Mouse (Mus musculus) spleen, postnatal 14 days (tissue): ENCODE results near the gene Notum.

ENCODE experiments used
- DNase-seq, 2 experiments: peaks; one replicate each; pipeline ENCODE4 v3.0.0; 2021 to 2022; ENCODE audit warnings: low spot score in 2 of 2

The Notum gene

DNA sequence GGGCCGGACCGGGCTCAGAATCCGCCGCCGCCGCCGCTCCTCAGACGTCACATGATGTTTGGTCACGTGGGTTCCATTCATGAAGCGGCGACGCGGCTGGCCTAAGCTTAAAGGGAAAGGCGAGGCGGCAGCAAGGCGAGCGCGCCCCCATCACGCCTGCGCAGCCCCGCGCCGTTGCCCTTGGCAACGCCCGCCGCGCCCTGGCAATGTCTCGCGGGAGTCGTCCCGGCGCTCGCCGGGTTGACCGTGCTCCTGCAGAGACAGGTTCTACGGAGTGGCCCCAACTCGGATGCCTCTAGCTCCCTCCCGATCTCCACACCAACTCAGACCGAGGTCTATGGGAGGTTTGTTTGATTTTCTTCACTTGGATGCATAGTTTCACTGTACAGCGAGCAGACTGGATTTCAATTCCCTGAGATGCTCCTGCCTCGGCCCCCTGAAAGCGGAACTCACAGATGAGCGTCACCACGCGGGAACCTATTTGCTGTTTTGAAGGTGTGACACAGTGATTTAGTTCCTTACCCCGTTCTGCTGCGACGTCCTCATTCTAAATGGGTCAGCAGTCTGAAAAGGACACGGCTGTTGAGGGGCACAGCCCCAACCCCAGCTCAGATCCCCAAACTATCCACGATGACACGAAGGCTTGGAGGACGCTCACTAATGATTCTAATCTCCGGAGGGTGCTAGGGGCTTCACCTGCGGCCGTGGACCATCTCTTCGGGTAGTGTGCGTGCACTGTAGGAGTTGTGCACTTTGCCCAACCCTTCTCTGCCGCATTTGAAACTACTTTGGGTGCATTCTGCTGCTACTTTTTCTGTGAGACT is 27.2 kb downstream of the Notum start, which contains the start of gene Mafg:
TSS of gene Mafg (minus strand) at position 81 of the 824 bp plus-strand sequence.
- peak; percentile 79 to 85 for DNase-seq

DNA sequence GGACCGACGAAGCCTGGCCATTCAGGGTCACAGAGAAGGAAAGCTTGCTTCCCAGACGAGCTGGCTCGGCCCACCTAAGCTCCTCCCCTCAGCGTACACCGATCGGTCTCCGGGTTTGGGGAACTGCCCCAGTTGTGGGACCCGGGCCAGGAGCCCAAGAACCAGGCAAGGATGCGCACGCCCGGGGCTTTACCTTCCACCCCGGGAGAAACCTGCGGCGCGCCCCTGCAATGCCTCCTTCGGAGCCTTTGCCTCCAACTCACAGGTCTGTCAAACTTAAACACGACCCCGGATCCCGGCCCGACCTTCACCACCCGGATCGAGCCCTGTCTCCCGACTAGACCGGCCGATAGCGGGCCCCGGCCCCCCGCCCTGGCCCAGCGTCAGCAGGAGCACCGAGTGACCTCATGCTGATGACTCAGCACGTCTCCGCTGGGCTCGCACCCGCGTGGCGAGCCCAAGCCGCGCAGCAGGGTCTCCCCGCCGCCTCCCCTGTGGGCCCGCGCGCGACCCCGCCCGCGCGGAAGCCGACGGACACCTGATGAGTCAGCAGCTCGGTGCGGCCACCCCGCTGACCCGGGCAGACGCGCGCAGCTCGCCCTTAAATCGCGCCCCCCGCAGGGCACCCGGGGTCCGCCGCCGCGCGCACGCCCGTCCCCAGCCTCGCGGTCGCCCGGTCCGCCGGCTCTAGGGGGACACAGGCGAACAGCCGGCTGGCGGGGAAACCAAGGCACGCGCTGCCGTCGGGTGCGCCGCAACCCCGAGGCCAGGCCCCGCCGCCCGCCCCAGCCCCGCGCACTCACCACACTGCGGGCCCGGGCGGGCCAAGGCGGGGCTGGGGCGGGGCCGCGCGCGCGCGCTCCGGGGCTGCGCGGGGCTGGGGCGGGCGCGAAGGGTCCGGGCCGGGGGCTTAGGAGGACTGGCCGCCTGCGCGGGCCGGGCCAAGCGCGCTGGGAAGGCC is 28.1 kb downstream of the Notum start:
- peak; percentile 60 to 70 for DNase-seq

DNA sequence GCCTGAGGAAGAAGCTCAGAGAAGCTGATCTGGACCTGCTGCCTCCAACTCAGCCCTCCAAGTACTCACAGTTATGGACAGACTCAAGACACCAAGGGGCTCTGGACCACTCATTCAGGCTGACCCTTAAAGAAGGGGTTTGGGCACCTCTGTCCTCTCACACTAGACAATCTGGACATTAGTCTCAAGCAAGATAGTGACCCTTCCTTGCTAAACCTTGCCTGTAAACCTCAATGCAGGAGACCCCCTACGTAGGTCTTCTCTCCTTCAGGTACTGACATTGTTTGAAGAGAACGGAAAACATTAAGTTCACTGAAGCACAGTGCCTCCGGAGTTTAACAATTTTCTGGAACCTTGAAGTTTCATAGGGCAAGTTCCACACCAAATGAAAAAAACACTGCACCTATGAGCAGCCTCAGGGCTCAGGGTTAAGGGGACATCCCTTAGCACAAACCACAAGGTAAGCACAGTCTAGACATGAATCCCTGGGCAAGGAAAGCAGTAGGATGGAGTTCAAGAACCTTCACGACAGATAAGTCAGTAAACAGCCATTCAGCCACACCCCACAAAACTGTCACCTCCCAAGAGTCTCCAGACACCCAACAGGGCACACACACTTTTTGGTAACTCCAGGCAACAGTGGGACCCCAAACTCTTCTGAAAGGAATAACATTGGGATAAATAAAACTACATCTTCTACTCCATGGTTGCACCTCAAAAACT is 29.1 kb downstream of the Notum start:
- DNase-seq: no peak

DNA sequence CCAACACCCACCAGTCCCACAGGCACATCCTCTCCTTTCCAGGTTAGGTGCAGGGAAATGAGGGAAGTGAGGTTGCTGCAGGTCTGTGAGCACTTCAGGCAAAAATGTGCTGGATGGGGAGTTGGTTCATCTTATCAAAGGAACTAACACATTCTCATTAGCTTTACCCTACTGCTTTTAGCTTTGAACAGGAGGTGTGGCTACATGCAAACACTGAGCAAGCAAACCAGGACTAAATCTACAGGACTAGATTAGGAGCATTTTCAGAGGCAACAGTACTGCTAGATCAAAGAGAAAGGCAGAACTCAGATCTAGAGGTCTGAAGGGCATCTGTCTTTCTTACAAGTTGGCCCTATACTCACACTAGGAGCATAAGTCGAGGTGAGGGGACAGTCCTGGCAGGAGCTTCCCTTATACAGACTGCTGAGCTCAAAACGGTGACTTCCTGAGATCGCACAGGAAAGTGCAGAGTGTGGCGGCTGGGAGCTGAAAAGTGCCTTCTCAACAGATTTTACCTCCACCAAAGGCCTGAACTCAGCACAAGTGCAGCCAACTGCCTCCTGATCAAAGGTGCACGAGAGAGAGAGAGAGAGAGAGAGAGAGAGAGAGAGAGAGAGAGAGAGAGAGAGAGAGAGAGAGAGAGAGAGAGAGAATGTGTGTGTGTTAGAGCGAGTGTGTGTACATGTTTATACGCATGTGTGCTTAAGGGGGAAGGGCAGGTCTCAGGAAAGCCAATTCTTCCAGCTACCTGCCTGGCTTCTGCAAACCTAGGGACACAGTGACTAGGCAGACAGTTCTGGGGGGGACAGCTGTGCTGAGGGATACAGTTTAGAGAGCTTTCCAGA is 29.9 kb downstream of the Notum start:
- no peak for DNase-seq

DNA sequence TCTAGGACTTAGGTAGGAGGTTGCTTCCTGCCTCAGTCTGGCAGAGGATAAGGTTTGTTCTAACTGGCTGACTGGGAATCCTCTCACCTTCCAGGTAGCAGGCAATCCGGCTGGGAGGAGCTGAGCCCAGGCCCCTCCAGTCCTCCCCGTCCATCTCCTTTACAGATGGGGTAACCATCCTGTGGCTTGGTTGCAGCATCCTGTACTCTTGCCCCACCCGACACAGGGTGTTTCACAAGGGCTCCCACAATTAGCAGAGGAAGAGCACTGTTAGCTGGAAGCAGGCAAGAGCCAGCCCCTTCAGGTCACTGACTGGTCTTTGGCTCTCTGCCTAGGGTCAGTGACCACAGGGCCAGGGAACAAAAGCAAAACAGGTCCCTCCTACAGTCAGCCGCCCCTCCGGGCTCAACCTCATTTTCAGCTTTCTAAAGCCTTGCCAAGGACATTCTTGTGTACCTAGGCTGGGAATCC is 30.5 kb downstream of the Notum start:
- peak in 1 of 2 experiments; percentile 46 for DNase-seq

DNA sequence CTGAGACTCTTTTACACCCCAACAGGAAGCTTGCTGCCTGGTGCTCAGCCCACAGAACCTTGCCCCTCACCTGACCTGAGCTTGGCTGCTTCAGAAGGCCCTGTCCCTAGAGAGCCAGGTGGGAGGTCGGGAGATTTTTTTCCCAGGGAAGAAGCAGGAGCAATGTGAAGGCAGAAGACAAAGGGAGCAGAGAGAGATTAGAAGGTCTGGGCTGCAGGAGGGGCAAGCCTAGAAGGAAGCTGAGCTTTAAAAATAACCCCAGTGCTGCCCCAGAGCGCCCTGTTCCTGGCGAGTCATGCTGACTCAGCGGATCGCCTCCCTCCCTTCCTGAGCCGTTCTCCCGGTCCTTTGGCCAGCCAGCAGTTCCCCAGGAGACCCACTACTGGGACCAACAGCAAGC is 31.1 kb downstream of the Notum start:
- peak; percentile 70 to 73 for DNase-seq

DNA sequence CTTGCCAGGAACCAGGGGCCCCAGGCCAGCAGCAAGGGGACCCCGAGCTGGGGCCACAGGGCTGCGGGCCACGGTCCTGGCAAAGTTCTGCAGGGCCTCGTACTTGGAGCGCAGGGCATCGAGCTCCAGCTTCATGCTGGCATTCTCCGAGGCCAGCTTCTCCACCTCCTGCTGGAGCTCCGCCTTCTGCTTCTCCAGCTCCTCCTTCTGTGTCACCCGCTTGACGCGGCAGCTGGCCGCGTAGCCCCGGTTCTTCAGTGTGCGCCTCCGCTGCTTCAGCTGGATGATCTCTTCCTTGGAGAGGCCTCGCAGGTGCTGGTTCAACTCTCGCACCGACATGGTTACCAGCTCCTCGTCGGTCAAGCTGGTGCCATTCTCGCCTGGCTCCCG is 31.6 kb downstream of the Notum start:
- DNase-seq: peak; percentile 60 to 68

DNA sequence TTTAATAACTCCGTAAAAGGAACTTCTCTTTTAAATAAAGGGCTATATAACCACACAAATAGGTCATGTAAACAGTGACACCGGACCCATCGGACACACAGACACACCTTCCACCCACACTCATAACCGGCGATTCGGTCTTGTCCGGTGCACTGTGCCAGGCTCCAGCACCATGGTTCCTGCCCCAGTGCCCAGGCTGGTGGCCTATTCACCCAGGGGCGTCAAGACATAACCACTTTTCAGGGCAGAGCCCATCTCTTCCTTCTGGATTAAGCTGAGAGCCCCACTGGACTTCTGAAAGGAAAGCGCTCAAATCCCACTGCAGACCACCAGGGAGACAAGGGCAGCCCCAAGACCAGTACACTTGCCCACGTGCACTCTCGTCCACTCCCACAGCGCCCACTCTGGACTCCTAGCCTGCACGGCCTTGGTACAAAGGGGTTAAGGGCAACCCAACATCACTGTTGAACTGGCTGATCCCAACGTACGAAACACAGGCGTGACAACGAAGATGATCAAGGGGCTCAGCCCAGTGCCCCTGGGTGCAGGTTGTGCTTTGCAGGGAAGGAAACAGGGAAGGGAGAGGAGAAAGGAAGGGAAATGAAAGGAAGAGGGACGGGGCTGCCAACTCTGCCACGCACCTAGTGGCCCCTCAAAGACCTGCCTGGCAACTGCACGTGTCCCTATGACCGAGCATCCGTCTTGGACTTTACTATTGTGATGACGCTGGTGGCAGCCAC is 32.2 kb downstream of the Notum start:
- no peak for DNase-seq

DNA sequence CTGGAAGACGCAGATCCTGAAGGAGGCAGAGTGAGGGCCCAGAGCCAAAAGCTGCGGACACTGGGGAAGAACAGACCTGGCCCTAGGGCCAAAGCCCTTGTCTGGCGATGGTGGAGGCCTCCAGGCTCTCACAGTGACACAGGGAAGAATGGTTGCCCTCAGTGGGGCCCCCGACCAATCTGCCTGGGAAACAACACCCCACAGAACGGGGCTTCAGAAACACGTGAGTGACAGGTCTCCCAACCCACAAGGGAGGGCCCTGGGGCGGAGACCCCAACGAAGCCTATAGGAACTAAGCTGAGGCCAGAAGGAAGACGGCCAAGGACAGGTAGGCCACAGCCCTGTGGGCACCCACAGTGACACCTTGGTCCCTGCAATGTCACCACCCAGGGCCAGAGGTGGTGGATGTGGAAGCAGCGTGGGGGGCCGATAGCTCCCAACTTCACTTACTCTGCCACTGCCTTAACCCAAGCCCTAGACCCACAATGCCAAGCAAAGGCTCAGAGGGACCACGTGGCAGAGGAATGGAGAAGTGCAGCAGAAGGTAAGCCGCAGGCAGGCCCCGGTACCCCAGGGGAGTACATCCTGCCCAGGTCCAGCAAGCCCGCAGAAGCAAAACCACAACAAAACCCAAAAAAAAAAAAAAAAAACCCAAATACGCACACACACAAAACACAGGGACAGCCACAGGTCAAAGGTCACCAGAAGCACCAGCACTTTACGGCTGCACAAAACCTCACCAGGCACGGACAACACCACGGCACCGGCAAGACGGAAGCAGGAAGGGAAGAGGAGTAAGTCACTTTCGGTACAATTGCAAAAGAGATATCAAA is 33.3 kb downstream of the Notum start:
- DNase-seq: peak in 1 of 2 experiments; percentile 50

DNA sequence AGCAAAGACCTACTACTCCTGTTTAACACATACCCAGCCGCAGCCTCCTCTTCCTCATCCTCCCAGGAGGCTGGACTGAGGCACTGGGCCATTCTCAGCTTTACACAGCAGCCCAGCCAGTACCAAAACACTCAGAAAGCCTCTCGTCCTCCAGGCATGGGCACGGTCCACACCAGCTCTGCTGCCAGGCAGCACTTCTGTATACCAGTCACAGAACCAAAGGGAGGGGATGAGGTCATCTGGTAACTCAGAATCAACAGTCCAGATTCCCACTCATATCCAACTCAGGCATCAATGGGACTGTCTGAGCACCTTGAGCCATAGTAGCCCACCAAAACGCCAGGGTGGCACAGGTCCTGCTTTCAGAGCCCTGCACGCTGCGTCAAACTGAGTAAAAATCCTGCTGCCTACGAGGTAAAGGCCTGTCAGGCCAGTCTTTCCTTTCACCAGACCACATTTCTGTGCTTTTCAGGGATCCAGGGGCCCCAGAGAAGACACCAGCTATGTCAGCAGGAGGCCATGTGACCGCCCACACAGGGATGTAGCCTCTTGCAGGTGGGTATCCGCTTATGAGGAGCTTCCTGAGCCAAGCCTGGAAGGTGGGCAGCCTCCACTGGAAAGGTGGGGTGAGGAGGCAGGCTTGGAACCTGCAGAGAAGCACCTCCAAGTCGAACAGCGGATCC is 34.0 kb downstream of the Notum start:
- no peak for DNase-seq

DNA sequence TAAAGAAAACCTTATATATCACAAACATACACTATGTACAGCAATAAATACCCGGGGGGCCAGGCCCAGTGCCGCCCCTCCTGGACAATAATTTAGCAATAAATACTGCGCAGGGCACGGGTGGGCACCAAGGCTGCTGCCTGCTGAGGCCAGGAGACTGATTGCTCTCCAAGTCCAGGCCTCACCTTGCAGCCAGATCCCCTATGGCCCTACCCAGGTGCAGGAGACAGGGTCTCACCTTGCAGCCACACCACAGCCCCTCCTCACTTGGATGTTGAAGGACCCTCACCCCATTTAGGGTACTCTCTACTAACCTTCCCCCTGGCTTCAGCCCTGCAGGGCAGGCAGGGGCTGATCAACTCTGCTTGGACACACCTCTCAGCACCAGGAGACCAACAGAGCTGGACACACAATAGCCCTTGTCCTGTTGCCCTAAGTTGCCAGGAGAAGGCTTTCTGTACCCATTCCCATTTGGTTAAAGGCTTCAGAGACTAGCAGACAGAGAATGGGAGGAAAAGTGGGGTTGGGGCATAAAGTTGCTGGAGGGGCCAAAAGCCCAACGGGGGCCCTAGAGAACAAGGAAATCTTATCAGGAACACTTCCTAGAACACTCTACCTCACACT is 35.7 kb downstream of the Notum start, which contains the start of gene Sirt7:
TSS of gene Sirt7 (minus strand) at position 89 of the 624 bp plus-strand sequence.
- no peak for DNase-seq

DNA sequence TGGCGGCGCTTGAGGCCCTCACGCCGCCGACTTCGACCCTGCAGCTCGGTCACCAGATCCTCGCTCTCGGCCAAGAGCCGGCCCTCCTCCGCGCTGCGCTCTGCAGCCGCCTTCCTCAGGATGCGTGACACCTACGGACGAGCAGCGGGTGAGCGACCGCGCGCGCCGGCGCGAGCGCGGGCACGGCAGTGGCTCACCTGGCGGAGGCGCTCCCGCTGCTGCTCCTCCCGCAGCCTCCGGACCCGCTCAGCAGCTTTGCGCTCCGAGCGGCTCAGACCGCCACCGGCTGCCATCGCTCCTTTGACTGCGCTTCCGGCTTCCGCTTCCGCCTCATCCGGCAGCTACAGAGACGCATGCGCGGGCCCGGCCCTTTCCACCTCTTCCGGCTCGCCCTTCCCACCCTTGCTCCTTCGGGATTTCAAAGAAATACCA is 36.3 kb downstream of the Notum start:
- peak; percentile 74 to 78 for DNase-seq

DNA sequence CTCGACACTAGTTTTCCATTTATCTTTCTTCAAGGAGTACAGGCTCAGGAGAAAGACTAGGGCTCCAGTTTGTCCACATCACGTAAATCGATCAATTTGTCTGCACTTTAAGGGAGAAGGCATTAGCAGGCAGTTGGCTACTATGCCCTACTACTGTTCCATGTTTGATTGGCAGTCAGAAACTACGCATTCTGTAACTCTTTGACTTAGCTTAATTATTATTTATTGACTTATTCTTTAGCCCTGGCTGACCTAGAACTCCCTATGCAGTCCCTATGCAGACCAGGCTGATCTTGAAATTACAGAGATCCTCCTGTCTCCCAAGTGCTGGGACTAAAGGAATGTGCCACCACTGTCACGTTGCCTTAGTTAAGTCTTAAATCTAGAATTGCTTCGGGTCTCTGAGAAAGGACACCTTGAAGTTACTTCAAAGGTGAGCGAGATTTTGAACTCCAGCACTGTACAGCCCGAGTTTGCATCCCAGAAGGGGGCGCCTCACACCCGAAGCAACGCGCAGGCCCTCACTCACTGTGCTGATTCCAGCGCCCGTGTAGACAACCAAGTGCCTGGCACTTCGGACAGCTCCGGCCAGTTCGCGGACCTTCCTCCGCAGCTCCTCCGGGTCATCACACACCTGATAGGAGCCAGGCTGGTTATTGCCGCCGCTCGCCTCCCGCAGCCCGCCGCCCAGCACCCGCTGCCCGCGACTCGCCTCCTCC is 36.9 kb downstream of the Notum start:
- peak; percentile 71 to 77 for DNase-seq

DNA sequence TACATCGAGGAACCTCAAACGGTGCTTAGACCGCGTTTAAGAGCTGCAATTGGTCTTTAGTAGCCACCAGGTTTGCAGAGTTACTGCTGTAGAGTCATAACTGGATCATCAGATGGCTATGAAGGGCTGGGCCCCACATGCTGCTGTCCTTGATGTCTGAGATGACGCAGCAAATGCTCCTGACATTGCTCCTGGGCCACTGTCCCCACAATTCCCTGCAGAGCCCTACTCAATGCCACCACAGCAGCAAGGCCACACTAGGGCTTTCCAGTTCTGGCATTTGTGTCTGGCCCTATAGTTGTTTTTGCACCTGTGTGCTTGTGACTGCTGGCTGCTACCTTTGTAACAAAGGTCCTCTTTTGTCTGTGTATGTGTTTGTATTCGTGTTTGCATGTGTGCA is 38.2 kb downstream of the Notum start:
- no peak for DNase-seq

DNA sequence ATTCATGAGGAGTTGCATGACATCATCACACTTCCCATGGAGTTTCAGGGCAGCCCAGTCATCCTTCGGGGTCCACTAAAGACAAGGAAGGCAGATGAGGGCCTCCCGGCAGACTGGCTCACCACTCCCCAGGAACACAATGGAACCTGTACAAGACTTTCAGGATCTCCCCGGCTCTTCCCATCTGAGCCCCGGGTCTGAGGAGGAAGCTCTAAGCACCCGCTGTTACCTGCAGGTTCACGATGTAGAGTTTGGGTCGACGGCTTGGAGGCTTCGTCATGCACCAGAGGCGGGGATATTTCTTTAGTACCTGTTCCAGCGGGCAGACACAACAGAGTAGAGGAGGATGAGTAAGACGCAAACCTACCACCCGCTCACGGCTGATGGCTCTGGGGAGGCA is 40.8 kb downstream of the Notum start:
- no peak for DNase-seq

DNA sequence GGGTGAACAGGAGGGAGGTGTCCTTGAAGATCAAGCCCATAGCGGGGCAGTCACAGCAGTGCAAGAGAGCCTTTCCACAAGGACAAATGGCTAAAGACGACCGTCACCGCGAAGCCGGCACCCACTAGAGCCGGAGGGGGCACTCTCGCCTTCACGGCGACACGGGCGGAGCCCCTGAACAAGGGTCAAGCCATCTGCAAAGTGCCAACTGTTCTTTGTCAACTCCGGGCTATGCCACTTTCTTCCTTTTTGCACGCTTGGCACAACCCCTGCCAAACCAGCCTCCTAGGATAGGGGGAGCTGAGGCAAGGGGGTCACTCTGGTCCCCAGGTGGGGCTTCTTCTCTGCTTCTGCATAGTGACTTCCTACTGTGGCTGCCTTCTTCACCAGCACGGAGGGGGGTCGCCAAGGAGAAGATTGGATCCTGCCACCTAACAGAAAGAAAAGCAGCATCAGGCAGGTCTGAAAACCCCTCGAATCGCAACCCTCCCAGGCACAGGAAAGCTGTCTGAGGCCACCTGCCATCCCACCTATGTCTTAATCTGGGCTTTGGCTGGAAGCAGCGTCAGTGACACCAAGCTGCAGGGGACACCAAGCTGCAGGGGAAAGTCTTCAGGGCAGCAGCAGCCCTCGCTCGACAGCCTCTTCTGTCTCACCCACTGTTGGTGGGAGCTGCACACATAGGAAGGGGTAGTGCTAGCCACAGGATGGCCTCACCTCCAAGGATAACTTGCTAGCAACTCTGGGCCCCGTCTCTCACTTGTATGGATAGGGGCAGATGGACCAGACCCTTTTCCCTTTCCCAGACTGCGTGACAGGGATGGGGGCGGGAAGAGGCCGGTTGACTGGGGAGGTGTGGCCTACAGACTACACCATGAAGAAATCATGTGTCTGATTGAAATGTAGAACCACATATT is 42.1 kb downstream of the Notum start:
- no peak for DNase-seq
